Mouse (Mus musculus) lung, postnatal 25 days (tissue): ENCODE measurements around the gene Ubac1.

Source experiments
- DNase-seq: peaks from one replicate; pipeline ENCODE4 v3.0.0; 2022; ENCODE audit warnings: low spot score

The Ubac1 gene

GRCm38 (mm10) chr2:25969319-25969718 is 52.2 kb downstream of the Ubac1 start:
- peak; percentile 83 for DNase-seq

DNA sequence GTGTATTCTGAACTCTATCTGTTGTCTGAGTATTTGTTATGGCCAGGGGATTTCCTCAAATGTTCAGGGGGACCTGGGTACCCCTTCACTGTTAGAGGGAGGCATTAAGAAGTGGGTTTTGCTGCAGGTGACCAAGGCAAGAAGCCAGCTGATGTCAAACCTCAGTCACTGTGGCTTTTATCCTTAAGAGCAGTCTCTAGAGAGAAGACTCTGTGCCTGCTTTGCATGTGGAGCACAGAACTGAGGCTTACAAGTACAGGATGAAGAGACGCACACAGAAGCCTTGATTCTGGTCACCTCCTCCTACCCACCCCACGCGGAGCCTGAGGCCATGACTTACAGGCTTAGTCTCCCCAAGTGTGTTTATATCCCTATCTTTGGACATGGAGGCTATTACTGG is 72.3 kb downstream of the Ubac1 start:
- DNase-seq: no peak
